Mouse (Mus musculus) kidney, embryonic 15.5 days (tissue): ENCODE measurements around the gene Crebbp. TPM values are rescaled to one million over a fixed set of nuclear protein-coding genes. Genes with fewer than 3 reads are reported as not detected.
"Not testable (repeated sequence)": the region's sequence is repeated elsewhere in the genome, so short reads cannot be mapped to it uniquely, and the experiment has no call there.

ENCODE experiments used
- ATAC-seq: fragments of 200-750 bp; cut with Nextera tagmentation; replicated peaks from 2 replicates; pipeline ENCODE4 v1.8.0; 2017; ENCODE audit warnings: moderate TSS enrichment; ENCODE audit not compliant: low FRiP score
- H3K27ac ChIP-seq: fragments of 300-500 bp; sonication (generic); 2 replicates; pipeline ENCODE4 v1.5.1; 2015; ENCODE audit warnings: mild to moderate bottlenecking, inconsistent platforms
- H3K27me3 ChIP-seq: fragments of 300-500 bp; sonication (generic); 2 replicates; pipeline ENCODE4 v1.6.1; 2015; ENCODE audit warnings: inconsistent platforms
- H3K36me3 ChIP-seq: fragments of 300-500 bp; sonication (generic); 2 replicates; pipeline ENCODE4 v1.6.1; 2015; ENCODE audit warnings: inconsistent platforms
- H3K4me1 ChIP-seq: fragments of 300-500 bp; sonication (generic); 2 replicates; pipeline ENCODE4 v1.6.1; 2015; ENCODE audit warnings: inconsistent platforms
- H3K4me2 ChIP-seq: fragments of 300-500 bp; sonication (generic); 2 replicates; pipeline ENCODE4 v1.6.1; 2015; ENCODE audit warnings: moderate library complexity, mild to moderate bottlenecking, inconsistent platforms
- H3K4me3 ChIP-seq: fragments of 300-500 bp; sonication (generic); replicated peaks from 2 replicates; pipeline ENCODE4 v1.5.1; 2015; ENCODE audit warnings: mild to moderate bottlenecking, inconsistent platforms
- H3K9ac ChIP-seq: fragments of 300-500 bp; sonication (generic); 2 replicates; pipeline ENCODE4 v1.6.1; 2015; ENCODE audit warnings: mild to moderate bottlenecking, inconsistent platforms
- H3K9me3 ChIP-seq: fragments of 300-500 bp; sonication (generic); replicated peaks from 2 replicates; pipeline ENCODE4 v1.6.1; 2016; ENCODE audit warnings: inconsistent platforms
- WGBS: fragments of 180-500 bp; shearing (Covaris S2); methylation state at CpG from one replicate; pipeline ENCODE4 v1.1.7; 2015; ENCODE audit warnings: mixed read lengths; 5-methylcytosine and 5-hydroxymethylcytosine counted together
- polyA plus RNA-seq: library from polyadenylated mRNA; unstranded; fragments of >200 nt; fragmentation: Nextera tagmentation; extraction: Ambion mirVana; gene quantifications from 2 replicates; pipeline ENCODE4 v1.2.1, GENCODE M21; 2015

Gene Crebbp
- polyA plus RNA-seq, 1 experiment from 2014 or later: 35.1 TPM

DNA sequence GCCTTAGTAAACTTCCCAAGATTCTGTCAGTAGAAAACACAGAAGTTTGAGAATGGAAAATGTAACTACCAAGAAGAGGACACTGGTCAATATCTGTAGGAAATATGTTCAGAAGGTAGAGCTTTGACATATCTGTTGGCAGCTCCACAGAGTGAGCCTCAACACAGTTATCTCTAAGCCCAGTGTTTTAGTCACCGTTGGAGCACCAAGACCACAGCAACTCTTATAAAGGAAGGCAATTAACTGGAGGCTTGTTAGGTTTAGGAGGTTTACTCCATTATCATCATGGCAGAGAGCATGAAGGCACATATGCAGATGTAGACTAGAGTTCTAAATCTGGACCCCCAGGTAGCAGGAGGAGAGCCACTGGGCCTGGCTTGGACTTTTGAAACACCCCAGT lies 80.0 kb downstream of the Crebbp start:
- no peak overlapping the region for H3K4me3 ChIP-seq
- WGBS: 94% methylated on average over 1 of the region's 1 CpGs
- H3K27ac ChIP-seq: no peak overlapping the region
- no peak for ATAC-seq
- H3K9ac ChIP-seq: no peak overlapping the region
- H3K27me3 ChIP-seq: no peaks in the 10 kb centered on the region
- peaks cover 59% of the 10 kb centered on the region for H3K36me3 ChIP-seq
- H3K9me3 ChIP-seq: no peaks in the 10 kb centered on the region
- H3K4me2 ChIP-seq: no peak overlapping the region
- no peaks in the 10 kb centered on the region for H3K4me1 ChIP-seq

DNA sequence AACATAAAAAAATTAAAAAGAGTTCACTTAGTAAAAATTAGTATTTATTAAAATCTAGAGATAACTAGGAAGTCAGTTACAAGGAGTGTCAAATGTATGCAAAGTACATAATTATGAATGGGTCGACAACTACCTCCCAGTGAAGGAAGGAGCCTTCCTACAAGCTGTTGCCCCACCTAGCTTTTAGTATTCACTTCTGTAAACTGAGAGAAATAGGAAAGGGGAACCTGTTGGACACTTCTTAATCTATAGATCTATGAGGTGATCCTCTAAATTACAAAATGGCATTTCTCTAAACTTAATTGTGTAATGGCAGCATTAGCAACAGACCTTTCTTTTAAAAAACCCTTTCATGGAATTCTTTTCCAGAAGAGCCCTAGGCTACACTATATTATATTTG lies 84.9 kb downstream of the Crebbp start:
- Histone ChIP-seq H3K36me3 (peaks cover 63% of the 10 kb centered on the region), H3K27me3 (no peaks in the 10 kb centered on the region), H3K4me3 (no peak overlapping the region), H3K9ac (no peak overlapping the region), H3K4me2 (no peak overlapping the region), H3K9me3 (no peaks in the 10 kb centered on the region), H3K4me1 (no peaks in the 10 kb centered on the region), H3K27ac (no peak overlapping the region)
- no peak for ATAC-seq
- whole genome bisulfite sequencing: 88% methylated on average over 1 of the region's 1 CpGs

DNA sequence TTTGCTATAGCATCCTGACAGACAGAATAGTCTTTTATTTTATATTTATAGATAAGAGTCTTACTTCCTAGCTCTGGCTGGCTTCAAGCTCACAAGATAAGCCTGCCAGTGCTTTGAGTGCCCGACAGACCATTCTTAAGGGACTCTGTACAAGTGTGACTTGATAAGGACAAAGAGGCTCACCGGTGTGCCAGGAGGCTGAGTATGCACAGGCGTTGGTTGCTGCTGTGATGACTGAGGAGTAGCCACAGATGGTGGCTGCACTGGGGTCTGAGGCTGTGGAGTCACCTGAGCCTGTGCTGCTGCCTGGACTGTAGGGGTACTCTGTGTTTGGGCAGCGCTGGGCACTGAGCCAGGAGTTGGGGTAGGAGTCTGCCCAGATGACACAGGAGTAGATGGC lies 96.7 kb downstream of the Crebbp start:
- 90% methylated on average over 4 of the region's 4 CpGs for WGBS
- 0 out of 2 replicates have a peak, but pooled peaks have one; percentile 18 for ATAC-seq
- peaks cover 94% of the 10 kb centered on the region for H3K36me3 ChIP-seq

DNA sequence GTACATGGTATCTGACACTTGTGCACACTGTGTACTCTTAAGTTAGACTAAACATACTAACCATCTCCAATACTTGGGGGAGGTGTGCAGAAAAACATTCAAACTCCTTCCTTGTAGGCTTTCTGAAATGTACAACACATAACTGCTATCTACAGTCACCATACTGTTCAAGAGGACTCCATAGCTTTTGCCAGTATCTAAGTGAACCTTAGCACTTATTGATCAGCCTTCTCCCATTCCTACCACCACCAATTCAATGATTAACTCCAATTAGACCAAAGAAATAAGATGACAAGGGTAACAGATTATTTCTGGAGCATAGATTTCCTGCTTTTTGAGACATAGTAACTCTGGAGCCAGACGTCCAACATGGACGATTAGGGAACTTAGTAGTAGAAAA lies 113.4 kb downstream of the Crebbp start:
- H3K9me3 ChIP-seq: no peaks in the 10 kb centered on the region
- H3K27me3 ChIP-seq: no peaks in the 10 kb centered on the region
- H3K9ac ChIP-seq: no peak overlapping the region
- no peak overlapping the region for H3K4me2 ChIP-seq
- H3K36me3 ChIP-seq: peaks cover 78% of the 10 kb centered on the region
- no peaks in the 10 kb centered on the region for H3K4me1 ChIP-seq
- no peak for ATAC-seq
- H3K4me3 ChIP-seq: no peak overlapping the region
- no peak overlapping the region for H3K27ac ChIP-seq
- WGBS: 88% methylated on average over 2 of the region's 2 CpGs

More for the DNA sequence above, 96.7 kb downstream of the Crebbp start:
- no peak overlapping the region for H3K9ac ChIP-seq
- no peaks in the 10 kb centered on the region for H3K4me1 ChIP-seq
- no peaks in the 10 kb centered on the region for H3K27me3 ChIP-seq
- H3K9me3 ChIP-seq: no peaks in the 10 kb centered on the region
- no peak overlapping the region for H3K4me2 ChIP-seq
- H3K27ac ChIP-seq: no peak overlapping the region
- H3K4me3 ChIP-seq: no peak overlapping the region

DNA sequence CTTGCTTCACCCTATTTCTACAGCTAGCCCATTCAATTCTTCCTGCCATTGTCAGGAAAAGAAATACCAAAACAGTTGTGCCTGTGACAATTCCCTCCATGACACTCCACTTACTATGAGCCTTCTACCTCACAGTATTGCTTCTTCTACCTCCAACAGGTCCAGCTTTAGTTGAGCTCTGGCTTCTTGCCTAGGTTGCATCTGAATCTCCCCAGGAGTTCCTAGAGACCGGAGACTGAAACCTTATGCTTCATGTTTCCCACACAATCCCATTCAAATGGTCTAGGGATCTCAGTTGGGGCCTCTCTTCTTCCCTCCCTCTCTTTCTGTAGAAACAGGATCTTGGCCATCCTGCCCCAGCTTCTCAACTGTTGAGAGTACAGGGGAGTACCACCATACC lies 116.3 kb downstream of the Crebbp start:
- no peak overlapping the region for H3K9ac ChIP-seq
- ATAC-seq: no peak
- no peaks in the 10 kb centered on the region for H3K4me1 ChIP-seq
- H3K9me3 ChIP-seq: no peaks in the 10 kb centered on the region
- no peak overlapping the region for H3K27ac ChIP-seq
- H3K36me3 ChIP-seq: peaks cover 85% of the 10 kb centered on the region
- no peak overlapping the region for H3K4me3 ChIP-seq
- no peak overlapping the region for H3K4me2 ChIP-seq
- H3K27me3 ChIP-seq: no peaks in the 10 kb centered on the region
- WGBS: 93% methylated on average over 1 of the region's 1 CpGs

DNA sequence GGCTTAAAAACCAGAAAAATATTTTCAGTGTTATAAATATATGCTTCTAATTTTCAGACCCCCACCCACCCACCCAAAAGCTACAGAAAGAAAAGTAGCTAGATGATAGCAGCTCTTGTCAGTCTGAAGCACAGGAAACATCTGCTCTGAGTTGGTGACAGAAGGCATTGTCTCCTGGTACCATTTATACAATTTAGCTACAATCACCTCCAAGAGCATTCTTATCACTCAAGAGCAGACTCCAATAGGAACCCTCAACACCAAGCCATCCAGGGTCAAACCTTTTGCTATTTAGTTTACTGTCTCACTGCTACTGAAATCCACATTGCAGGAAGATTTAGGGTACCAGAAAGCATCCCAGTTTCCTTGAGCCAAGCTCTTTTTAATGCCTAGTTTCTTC lies 116.9 kb downstream of the Crebbp start:
- Histone ChIP-seq H3K36me3 (peaks cover 90% of the 10 kb centered on the region), H3K27me3 (no peaks in the 10 kb centered on the region), H3K4me1 (no peaks in the 10 kb centered on the region), H3K9me3 (no peaks in the 10 kb centered on the region), H3K9ac (no peak overlapping the region), H3K27ac (no peak overlapping the region), H3K4me2 (no peak overlapping the region), H3K4me3 (no peak overlapping the region)
- ATAC-seq: no peak

DNA sequence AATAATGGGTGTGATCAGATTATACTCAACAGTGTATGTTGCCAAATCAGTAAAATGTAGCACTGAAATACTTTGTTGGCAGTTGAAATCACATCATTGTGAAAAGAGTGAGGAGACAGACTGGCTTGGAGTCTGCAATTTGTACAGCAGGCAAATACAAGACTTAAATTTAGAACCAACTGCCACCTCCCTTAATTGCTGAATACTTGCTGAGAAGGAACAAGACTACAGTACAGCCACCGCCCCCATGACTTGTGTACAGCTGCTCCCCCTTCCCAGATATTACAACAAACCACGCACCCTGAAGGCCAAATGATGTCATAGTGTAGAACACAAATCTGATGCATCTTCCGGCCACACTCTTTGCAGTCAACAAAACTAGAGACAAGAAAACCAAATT lies 117.7 kb downstream of the Crebbp start:
- ATAC-seq: no peak
- 94% methylated on average over 3 of the region's 3 CpGs for WGBS
- H3K36me3 ChIP-seq: peaks cover 90% of the 10 kb centered on the region

DNA sequence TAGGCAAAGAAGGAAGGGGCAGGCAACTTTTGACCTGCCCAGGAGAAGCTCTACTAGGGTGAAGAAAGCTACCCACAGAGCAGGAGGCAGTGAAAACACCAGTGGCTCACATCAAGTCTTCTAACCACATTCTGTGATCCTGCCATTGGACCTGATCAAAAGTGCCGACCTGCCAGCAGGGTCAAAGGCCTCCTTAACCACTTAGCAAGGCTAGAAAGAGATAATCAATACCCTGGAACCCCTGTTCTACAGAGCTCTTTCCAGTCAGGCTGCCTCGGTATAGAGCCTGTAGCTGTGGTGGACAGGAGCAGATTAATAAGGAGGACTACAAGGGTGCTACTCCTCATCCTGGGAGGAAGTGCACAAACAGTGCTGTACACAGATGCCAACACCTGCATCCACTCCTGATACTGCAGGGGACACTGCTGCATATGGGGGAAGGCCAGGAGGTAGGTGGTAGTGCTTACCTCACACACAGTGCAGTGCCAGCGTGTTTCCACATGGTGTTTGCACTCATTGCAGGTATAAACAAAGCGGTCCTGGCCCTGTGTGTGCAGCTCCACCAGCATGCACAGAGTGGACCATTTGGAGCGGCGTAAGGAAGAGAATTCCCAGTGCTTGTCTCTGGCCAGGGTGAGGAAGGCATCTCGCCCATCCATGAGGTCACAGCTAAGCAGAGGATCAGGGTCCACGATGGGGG lies 126.4 kb downstream of the Crebbp start:
- ATAC-seq: no peak

More for the DNA sequence above, 117.7 kb downstream of the Crebbp start:
- no peak overlapping the region for H3K4me3 ChIP-seq
- no peaks in the 10 kb centered on the region for H3K9me3 ChIP-seq
- H3K4me1 ChIP-seq: no peaks in the 10 kb centered on the region
- no peak overlapping the region for H3K9ac ChIP-seq
- H3K4me2 ChIP-seq: no peak overlapping the region
- no peak overlapping the region for H3K27ac ChIP-seq
- H3K27me3 ChIP-seq: no peaks in the 10 kb centered on the region

DNA sequence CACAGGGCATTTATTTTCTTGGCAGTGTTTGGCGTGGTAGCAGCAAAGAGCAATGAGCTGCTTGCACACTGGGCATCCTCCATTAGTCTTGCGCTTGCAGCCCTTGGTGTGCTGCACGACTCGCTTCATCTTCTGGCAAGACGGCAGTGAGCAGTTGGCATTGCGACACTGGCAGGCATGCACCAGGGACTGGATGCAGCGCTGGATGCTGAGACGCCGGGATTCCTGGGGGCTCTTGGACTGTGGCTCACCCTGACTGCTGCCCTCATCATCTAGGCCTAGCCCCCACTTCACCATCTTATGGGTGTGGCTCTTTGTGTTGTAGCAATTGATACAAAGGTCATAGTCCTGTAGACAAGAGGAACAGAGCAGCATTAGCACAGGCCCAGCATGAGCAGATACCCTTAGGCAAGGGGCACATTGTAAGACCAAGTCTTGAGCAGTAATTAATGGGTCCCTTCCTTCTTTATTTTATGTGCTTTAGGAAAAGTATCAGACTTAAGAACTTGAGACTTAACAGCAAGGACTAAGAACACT lies 127.9 kb downstream of the Crebbp start:
- Histone ChIP-seq H3K9me3 (no peaks in the 10 kb centered on the region), H3K27me3 (no peaks in the 10 kb centered on the region), H3K9ac (no peak overlapping the region), H3K4me1 (no peaks in the 10 kb centered on the region), H3K4me3 (no peak overlapping the region), H3K36me3 (peaks cover 91% of the 10 kb centered on the region), H3K4me2 (no peak overlapping the region), H3K27ac (no peak overlapping the region)
- 95% methylated on average over 9 of the region's 9 CpGs for WGBS
- ATAC-seq: no peak

More for the DNA sequence above, 126.4 kb downstream of the Crebbp start:
- H3K4me2 ChIP-seq: no peak overlapping the region
- H3K27me3 ChIP-seq: no peaks in the 10 kb centered on the region
- H3K27ac ChIP-seq: no peak overlapping the region
- peaks cover 95% of the 10 kb centered on the region for H3K36me3 ChIP-seq
- H3K9ac ChIP-seq: no peak overlapping the region
- H3K9me3 ChIP-seq: no peaks in the 10 kb centered on the region
- no peaks in the 10 kb centered on the region for H3K4me1 ChIP-seq
- H3K4me3 ChIP-seq: no peak overlapping the region
- WGBS: 94% methylated on average over 8 of the region's 8 CpGs

DNA sequence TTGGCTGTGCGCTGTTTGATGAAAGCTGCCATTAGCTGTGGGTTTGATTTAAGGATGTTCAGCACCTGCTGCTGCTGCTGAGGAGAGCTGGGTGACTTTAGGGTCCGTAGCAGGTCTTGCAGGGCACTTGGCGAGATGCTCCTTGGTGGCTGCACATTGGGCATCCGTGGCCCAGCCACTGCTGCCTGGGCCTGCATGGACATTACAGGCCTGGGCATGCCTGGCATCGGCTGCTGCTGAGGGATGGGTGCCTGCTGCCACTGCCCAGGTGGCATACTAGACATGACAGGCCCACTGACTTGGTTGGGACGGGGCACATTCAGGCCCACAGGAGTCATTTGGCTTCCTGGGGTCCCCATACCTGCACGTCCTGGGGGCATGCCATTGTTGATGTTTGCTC lies 128.7 kb downstream of the Crebbp start:
- Histone ChIP-seq H3K4me3 (no peak overlapping the region), H3K9me3 (no peaks in the 10 kb centered on the region), H3K27ac (no peak overlapping the region), H3K4me2 (no peak overlapping the region), H3K4me1 (no peaks in the 10 kb centered on the region), H3K9ac (no peak overlapping the region), H3K36me3 (peaks cover 82% of the 10 kb centered on the region), H3K27me3 (no peaks in the 10 kb centered on the region)
- ATAC-seq: no peak
- WGBS: 96% methylated on average over 7 of the region's 7 CpGs

DNA sequence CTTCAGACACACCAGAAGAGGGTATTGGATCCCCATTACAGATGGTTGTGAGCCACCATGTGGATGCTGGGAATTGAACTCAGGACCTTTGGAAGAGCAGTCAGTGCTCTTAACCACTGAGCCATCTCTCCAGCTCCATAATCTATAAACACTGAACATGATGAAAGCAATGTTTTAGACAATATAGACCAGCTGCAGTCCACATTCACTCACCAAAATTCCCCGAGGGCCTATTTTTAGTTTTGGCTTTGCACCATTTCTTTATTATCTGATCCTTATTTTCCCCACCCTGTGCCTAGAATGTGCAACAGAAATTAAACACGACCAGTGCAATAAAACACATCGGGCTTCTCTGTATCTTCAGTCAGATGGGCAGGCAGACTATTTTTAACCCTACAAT lies 133.4 kb downstream of the Crebbp start:
- Histone ChIP-seq H3K4me1 (peaks cover 18% of the 10 kb centered on the region), H3K36me3 (peaks cover 36% of the 10 kb centered on the region)
- 70% methylated on average over 3 of the region's 3 CpGs for WGBS
- not testable (repeated sequence) for H3K4me2 ChIP-seq, H3K9me3 ChIP-seq, H3K4me3 ChIP-seq, H3K27ac ChIP-seq, ATAC-seq, H3K9ac ChIP-seq, H3K27me3 ChIP-seq

DNA sequence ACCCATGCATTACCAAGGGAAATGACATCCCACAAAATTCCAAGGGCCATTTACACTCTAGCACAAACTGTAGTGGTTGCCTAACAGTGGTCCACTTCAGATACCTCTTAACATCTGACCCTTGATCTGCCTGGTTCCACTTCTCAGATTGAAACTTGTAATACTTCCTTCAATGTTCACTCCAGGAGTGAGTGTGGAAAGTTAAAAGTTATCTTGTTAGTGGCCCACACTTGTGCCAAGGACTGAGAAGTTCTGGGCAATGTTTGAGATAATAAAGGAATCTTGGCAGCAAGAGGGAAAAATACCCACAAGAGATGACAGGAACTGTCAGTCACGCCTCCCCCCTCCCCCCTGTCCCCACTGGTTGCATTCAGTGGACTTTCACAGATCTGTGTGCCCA lies 134.1 kb downstream of the Crebbp start:
- ATAC-seq: no peak
- Histone ChIP-seq H3K9ac (no peak overlapping the region), H3K9me3 (no peaks in the 10 kb centered on the region), H3K36me3 (peaks cover 28% of the 10 kb centered on the region), H3K27ac (no peak overlapping the region), H3K27me3 (no peaks in the 10 kb centered on the region), H3K4me1 (peaks cover 25% of the 10 kb centered on the region), H3K4me3 (no peak overlapping the region), H3K4me2 (no peak overlapping the region)
- WGBS: 82% methylated on average over 1 of the region's 1 CpGs

DNA sequence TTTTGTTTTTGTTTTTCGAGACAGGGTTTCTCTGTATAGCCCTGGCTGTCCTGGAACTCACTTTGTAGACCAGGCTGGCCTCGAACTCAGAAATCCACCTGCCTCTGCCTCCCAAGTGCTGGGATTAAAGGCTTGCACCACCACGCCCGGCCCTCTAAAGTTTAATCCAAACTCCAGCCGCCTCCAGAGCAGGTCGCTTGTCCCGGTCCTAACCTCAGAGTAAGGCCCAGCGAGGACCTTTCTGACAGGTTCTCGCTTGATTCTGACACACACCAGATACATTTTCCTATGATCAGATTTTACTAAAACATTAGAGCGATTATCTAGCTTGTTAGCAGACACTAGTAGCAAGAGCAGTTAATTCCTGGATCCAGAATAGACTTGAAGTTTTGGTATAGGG lies 135.5 kb downstream of the Crebbp start:
- Histone ChIP-seq H3K4me2 (peak overlapping the region; percentile 67), H3K4me1 (peaks cover 32% of the 10 kb centered on the region), H3K27ac (peak overlapping the region; percentile 88), H3K4me3 (peak overlapping the region; percentile 98), H3K36me3 (peaks cover 15% of the 10 kb centered on the region)
- not testable (repeated sequence) for H3K9me3 ChIP-seq, ATAC-seq, H3K27me3 ChIP-seq, H3K9ac ChIP-seq
- 74% methylated on average over 10 of the region's 10 CpGs for WGBS
